Mouse (Mus musculus): ENCODE results near the gene Gm13420. TPM values are rescaled to one million over a fixed set of nuclear protein-coding genes. Genes with fewer than 3 reads are reported as not detected.

Gm13420 gene
- polyA plus RNA-seq, 1 experiment = 0.11 TPM

DNA sequence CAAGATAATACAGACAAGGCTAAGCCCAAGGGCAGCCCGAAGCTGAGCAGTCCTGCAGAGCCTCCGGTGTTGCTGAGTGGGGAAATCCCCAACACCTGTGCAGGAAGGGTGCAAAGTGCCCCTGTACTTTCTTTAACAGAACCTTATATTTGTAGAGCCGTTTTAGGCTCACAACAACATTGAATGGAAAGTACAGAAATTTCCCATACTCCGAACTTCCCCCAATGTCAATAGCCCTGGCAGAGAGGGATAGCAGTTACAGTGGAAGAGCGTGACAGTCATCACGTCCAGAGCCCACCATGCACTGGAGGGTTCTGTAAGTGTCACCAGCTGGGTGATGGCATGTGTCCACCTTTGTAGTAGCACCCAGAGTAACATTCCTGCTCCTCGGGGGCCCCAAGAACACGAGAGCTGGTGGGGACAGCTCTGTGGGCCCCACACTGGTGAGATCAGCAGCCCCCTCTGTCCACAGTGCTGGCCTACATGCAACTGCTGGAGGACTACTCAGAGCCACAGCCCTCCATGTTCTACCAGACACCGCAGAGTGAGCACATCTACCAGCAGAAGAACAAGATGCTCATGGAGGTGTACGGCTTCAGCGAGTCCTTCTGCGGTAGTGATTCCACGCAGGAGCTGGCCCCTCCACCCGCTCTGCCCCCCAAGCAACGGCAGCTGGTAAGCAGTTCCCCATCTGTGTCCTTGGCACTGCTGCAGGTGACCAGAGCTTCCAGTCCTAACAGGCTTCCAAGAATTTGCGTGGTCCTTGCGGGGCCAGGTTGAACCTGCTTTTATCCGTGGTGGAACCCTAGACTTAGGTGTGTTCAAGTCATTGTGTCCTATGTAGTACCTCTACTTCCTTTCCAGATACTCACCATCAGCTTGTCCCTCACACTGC, 44.5 kb downstream of the Gm13420 start:
- H3K4me3 ChIP-seq (replicated peaks; ENCODE audit: extremely low read depth, low read depth, low read length) = no peak overlapping the region
- DNase-seq = no peak
- no peaks in the 10 kb centered on the region for H3K4me1 ChIP-seq (ENCODE audit: control insufficient read depth, insufficient read depth, low read length)
- no peak for TF ChIP-seq POLR2A (IDR thresholded peaks at IDR 0.05; ENCODE audit: borderline replicate concordance, extremely low read depth, low read depth, low read length)
- no peak for TF ChIP-seq CTCF (IDR thresholded peaks at IDR 0.05; ENCODE audit: insufficient read depth, low read length)
- 90% methylated on average over 18 of the region's 18 CpGs for WGBS

GRCm38 (mm10) chr2:29705493-29705892, 46.0 kb downstream of the Gm13420 start:
- 81% methylated on average over 3 of the region's 3 CpGs for WGBS
- Histone ChIP-seq H3K4me1 (ENCODE audit: control insufficient read depth, insufficient read depth, low read length) (no peaks in the 10 kb centered on the region), H3K4me3 (replicated peaks; ENCODE audit: extremely low read depth, low read depth, low read length) (no peak overlapping the region)
- no peak for TF ChIP-seq POLR2A (IDR thresholded peaks at IDR 0.05; ENCODE audit: borderline replicate concordance, extremely low read depth, low read depth, low read length)
- no peak for TF ChIP-seq CTCF (IDR thresholded peaks at IDR 0.05; ENCODE audit: insufficient read depth, low read length)
- DNase-seq = no peak

DNA sequence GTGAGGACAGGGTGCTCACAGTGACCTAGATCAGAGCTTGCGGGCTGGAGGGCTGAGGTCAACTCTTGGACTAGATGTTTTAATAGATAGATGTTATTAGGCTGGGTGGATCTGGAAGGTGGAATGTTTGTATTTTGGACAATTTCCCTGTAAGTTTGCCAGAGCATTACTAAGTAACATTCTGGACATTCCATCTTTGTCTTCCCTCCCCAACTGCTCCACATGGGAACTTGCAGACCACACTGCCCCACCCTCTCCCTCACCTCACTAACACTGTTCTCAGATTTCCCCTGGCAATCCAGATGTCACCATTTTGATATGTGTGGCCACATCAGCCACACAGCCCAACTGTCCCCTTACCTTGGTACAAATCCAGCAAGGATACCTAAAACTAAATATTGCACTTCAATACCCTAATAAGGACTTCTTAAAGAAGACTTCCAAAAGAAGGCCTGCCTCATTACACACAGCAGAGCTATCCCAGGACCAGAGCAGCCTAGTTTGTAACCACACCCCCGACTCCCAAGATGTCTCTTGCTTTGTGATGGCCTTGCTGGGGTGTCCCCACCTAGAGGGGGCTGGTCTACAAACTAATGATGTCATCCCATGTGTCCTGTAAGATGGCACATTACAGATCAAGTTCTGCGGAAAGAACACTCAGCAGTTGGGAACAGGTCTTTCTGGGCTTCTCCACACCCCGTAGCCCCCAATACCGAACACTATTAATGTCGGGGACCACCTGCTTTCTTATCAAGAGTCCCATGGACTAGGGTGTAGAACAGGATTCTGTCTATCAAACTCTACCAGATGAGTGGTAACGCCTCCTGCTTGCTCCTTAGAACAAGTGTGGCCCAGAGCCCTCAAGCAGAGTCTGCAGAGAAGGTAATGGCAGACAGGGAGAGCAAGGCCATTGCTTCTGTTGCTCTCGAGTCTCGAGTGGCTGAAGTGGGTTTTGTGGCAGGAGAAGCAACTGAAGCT, 48.1 kb downstream of the Gm13420 start:
- Histone ChIP-seq H3K4me3 (replicated peaks; ENCODE audit: extremely low read depth, low read depth, low read length) (no peak overlapping the region), H3K4me1 (ENCODE audit: control insufficient read depth, insufficient read depth, low read length) (no peaks in the 10 kb centered on the region; the same call in 1 of the 2 replicates)
- no peak for DNase-seq
- 83% methylated on average over 9 of the region's 9 CpGs for WGBS
- TF ChIP-seq POLR2A (IDR thresholded peaks at IDR 0.05; ENCODE audit: borderline replicate concordance, extremely low read depth, low read depth, low read length) = no peak
- TF ChIP-seq CTCF (IDR thresholded peaks at IDR 0.05; ENCODE audit: insufficient read depth, low read length) = no peak

GRCm38 (mm10) chr2:29702189-29702588, 49.3 kb downstream of the Gm13420 start:
- no peaks in the 10 kb centered on the region; the same call in 1 of the 2 replicates for H3K4me1 ChIP-seq (ENCODE audit: control insufficient read depth, insufficient read depth, low read length)
- no peak for DNase-seq
- TF ChIP-seq POLR2A (IDR thresholded peaks at IDR 0.05; ENCODE audit: borderline replicate concordance, extremely low read depth, low read depth, low read length) = no peak
- TF ChIP-seq CTCF (IDR thresholded peaks at IDR 0.05; ENCODE audit: insufficient read depth, low read length) = no peak
- no peak overlapping the region for H3K4me3 ChIP-seq (replicated peaks; ENCODE audit: extremely low read depth, low read depth, low read length)
- 87% methylated on average over 8 of the region's 8 CpGs for WGBS

DNA sequence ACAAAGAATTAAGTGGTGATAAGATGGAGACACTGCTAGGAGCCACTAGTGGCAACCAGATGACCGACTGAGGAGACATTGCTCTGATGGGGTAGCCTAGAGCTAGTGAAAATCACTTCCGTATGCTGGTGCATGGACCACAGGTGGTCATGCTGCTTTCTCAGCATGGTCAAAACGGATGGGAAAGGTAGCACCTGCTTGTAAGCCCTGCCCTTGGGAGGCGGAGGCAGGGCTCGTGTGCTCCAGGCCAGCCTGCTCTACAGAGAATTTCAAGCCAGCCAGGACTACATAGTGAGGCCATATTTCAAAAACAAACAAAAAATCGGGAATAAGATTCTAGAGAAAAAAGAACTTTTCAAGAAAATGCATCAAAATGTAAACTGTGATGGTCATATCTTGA, 50.1 kb downstream of the Gm13420 start:
- WGBS = 85% methylated on average over 6 of the region's 6 CpGs
- H3K4me3 ChIP-seq (replicated peaks; ENCODE audit: extremely low read depth, low read depth, low read length) = no peak overlapping the region
- no peaks in the 10 kb centered on the region; the same call in 1 of the 2 replicates for H3K4me1 ChIP-seq (ENCODE audit: control insufficient read depth, insufficient read depth, low read length)
- TF ChIP-seq POLR2A (IDR thresholded peaks at IDR 0.05; ENCODE audit: borderline replicate concordance, extremely low read depth, low read depth, low read length) = no peak
- no peak for DNase-seq

DNA sequence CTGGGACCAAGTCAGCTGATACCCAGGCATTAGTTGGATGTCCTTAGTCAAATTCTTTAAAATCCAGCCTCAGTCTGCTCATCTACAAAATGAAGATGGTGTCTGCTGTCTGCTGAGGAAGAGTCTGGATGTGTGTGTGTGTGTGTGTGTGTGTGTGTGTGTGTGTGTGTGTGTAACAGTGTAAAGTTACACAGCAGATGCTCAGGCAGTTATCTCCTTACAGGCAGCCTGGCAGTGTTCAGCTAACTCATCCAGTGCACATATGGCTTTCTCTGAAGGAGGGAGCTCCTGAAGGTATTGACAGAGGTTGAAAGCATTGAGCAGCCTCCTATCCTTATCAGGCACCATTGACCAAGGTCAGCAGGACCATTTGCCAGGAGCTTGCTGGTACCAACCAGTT, 50.6 kb downstream of the Gm13420 start:
- TF ChIP-seq CTCF (IDR thresholded peaks at IDR 0.05; ENCODE audit: insufficient read depth, low read length) (no peak), POLR2A (IDR thresholded peaks at IDR 0.05; ENCODE audit: borderline replicate concordance, extremely low read depth, low read depth, low read length) (no peak)
- no peak for DNase-seq
- no peaks in the 10 kb centered on the region; the same call in 1 of the 2 replicates for H3K4me1 ChIP-seq (ENCODE audit: control insufficient read depth, insufficient read depth, low read length)
- no peak overlapping the region for H3K4me3 ChIP-seq (replicated peaks; ENCODE audit: extremely low read depth, low read depth, low read length)

DNA sequence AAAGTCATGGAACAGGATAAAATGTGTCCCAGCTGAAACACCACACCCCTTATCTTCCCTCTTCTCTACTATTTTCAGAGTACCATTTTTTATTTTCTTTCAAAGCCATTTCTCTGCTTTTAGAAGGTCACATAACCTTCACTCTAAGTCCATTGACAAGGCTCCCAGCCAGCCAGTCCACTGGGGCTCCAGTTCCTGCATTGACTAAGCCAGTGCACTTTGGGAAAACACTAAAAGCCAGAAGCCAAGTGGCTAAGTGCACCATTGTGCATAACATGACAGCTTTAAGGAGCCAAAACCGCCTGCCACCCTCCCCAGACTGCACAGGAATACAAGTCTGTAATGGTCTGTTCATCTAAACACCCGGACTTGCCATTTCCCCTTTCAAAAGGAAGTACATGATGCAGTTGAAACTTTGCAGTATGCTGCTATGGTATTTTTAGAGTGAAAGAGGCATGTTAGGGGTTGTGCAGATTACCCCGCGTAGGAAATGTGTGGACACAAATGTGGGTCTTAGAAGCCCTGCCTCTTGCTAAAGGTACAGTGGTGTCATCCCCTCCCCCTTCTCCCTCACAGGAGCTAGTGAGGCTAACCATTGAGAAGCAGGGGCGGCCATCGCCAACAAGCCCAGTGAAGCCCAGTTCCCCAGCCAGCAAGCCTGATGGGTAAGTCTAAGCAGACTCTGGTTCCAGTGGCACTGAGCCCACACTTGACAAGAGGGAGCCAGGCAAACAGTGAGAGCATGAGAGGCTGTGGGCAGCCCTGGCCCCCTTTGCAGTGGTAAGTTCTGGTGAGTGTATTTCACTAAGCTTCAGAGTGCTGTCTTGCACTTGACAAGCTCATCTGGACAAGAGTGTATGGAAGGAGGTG, 52.8 kb downstream of the Gm13420 start:
- TF ChIP-seq CTCF (IDR thresholded peaks at IDR 0.05; ENCODE audit: insufficient read depth, low read length) (no peak), POLR2A (IDR thresholded peaks at IDR 0.05; ENCODE audit: borderline replicate concordance, extremely low read depth, low read depth, low read length) (no peak)
- H3K4me3 ChIP-seq (replicated peaks; ENCODE audit: extremely low read depth, low read depth, low read length) = no peak overlapping the region
- H3K4me1 ChIP-seq (ENCODE audit: control insufficient read depth, insufficient read depth, low read length) = no peaks in the 10 kb centered on the region; the same call in 1 of the 2 replicates
- 79% methylated on average over 6 of the region's 6 CpGs for WGBS
- no peak for DNase-seq

DNA sequence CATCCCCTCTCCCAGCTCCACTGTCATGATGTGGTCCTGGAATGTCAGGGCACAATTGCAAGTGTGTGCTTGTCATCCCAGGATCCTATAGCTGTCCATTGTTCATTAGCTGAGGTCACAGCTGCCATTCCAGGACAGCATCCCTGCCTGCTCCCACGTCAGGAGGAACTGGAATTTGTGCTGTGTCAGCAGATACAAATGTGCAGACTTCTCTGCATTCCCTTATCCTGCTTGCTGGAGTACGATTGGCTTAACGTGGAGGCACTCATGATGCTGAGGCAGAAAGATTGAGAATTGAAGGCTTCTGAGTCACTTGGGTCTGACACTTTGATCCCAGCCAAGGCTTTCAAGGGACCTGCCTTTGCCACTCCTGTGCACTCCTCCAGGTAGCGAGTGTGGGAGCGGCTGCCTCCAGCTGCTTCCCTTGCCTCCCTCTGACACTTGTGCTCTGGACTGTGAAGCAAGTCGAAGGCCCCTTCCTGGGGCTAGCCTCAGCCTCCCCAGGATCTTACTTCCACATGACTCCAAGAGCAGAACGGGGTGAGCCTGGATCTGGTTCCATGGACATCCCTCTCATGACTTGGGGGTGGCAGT, 55.2 kb downstream of the Gm13420 start:
- DNase-seq = no peak
- TF ChIP-seq CTCF (IDR thresholded peaks at IDR 0.05; ENCODE audit: insufficient read depth, low read length) = no peak
- no peak for TF ChIP-seq POLR2A (IDR thresholded peaks at IDR 0.05; ENCODE audit: borderline replicate concordance, extremely low read depth, low read depth, low read length)
- Histone ChIP-seq H3K4me1 (ENCODE audit: control insufficient read depth, insufficient read depth, low read length) (no peaks in the 10 kb centered on the region; the same call in 1 of the 2 replicates), H3K4me3 (replicated peaks; ENCODE audit: extremely low read depth, low read depth, low read length) (no peak overlapping the region)
- 82% methylated on average over 7 of the region's 7 CpGs for WGBS

Other genes starting within 250 kb of the Gm13420 start
- 52.4 and 65.2 TPM in 2 replicates for gene Rapgef1, start 132.0 kb downstream of the Gm13420 start, polyA plus RNA-seq (2012; rRNA removed)
- not detected in 2 replicates for gene Gm13547, start 7.6 kb upstream of the Gm13420 start, polyA plus RNA-seq (2012; rRNA removed)
- 40.6 and 44.8 TPM in 2 replicates for gene Coq4, start 35.8 kb upstream of the Gm13420 start, polyA plus RNA-seq (2012; rRNA removed)
- gene Trub2, start 36.8 kb upstream of the Gm13420 start, polyA plus RNA-seq (2012; rRNA removed) = 23.7 and 36.8 TPM in 2 replicates
- 29.0 and 37.1 TPM in 2 replicates for gene Slc27a4, start 50.9 kb upstream of the Gm13420 start, polyA plus RNA-seq (2012; rRNA removed)
- 40.1 and 46.6 TPM in 2 replicates for gene Urm1, start 68.4 kb upstream of the Gm13420 start, polyA plus RNA-seq (2012; rRNA removed)
- gene Cercam, start 117.5 kb upstream of the Gm13420 start, polyA plus RNA-seq (2012; rRNA removed) = 8.4 and 9.5 TPM in 2 replicates
- 27.3 and 35.5 TPM in 2 replicates for gene Odf2, start 137.5 kb upstream of the Gm13420 start, polyA plus RNA-seq (2012; rRNA removed)
- 20.4 and 27.1 TPM in 2 replicates for gene Gle1, start 183.7 kb upstream of the Gm13420 start, polyA plus RNA-seq (2012; rRNA removed)
- 299 and 313 TPM in 2 replicates for gene Sptan1, start 213.9 kb upstream of the Gm13420 start, polyA plus RNA-seq (2012; rRNA removed)

Data from lung, adult 2 months (tissue).